Mouse (Mus musculus) cerebellum, postnatal 25 days (tissue): ENCODE measurements around the gene 2010111I01Rik.

Experiments
- DNase-seq, 2 experiments: peaks; one replicate each; pipeline ENCODE4 v3.0.0; 2021; ENCODE audit warnings: mixed read lengths in 2 of 2

Gene 2010111I01Rik

DNA sequence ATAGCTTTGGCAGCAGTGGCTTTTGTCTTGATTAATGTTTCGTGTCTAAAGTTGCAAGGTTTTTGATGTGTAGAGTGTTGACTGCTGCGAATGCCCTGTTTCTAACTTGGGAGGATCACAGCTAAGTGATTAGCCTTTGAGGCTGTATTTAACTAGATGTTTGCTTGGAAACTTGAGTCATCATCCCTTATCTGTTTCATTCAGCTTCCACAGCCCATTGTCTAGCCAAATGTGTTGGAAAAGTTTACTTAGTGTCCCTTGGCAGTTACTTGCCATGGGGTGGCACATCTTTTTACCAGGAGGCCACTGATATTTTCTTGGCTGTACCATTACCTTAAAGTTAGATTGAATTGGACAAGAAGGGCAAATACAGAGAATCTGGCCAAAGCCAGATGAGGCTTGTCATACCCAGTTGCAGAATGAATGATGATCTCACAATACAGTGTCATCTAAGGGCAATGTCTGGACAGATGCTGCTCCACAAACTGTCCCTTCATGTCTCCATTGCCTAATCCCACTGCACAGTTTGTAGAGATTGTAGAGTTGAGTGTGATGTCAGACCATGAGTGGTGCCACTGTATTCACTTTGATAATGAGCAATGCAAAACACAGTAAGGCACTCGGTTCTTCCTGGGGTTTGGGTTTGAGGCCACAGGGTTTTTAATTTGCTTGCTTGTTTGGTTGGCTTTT, 152.9 kb downstream of the 2010111I01Rik start:
- no peak for DNase-seq

DNA sequence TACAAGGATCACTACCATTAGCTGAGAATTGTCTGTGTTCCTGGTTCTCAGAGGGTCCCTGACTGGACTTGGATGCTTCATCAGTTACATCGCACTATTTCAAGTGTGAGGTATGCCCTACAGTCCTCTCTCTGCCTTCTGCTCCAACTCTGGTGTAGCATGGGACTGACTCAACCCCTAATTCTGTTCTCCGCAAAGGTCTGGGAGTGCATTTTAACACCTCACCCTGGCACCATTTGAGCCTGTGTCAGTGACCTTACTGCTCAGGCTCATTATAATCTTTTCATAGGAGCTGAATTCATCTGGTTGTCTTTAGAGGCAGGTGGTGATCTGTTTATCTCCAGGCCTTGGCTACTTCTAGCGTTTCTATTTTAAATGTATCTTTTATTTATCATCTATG, 154.0 kb downstream of the 2010111I01Rik start:
- no peak for DNase-seq

- DNase-seq: no peak
Measured at GRCm38 (mm10) chr13:63120296-63120695, 155.6 kb downstream of the 2010111I01Rik start.

DNA sequence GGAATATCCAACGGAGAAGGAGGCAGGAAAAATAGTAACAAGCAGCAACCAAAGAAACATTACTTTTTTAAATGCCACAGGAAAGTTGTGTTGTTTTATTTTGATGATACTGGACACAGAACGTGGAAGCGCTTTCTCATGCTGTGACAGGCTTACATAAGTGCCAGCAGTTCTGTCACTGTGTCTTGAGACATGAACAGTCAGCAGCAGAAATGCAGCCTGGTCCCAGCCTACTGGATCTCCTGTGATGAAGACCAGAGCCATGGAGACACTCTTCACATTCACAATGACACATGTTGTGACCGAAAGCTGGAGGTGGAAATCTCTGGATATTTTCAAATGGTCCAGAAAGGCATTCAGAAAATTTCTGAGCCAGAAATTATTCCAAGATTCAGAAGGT, 157.1 kb downstream of the 2010111I01Rik start:
- DNase-seq: no peak

- no peak for DNase-seq
Measured at GRCm38 (mm10) chr13:63126206-63126605, 161.5 kb downstream of the 2010111I01Rik start.

DNA sequence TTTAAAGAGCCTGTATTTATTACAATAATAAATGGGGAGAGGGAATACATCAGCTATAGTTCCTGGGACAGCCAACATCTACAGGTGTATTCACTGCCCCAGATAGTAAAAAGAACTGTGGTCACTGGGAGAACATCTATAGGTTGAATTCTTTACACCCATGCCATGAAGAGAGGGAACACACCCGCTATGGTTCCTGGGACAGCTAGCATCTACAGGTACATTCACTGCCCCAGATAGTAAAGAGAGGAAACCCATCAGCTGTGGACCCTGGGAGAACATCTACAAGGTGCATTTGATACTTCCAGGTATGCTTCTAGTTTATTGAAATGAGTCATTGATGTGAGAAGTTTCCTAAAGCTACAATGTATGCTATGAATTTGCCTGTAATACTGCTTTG, 162.8 kb downstream of the 2010111I01Rik start:
- DNase-seq: no peak

DNA sequence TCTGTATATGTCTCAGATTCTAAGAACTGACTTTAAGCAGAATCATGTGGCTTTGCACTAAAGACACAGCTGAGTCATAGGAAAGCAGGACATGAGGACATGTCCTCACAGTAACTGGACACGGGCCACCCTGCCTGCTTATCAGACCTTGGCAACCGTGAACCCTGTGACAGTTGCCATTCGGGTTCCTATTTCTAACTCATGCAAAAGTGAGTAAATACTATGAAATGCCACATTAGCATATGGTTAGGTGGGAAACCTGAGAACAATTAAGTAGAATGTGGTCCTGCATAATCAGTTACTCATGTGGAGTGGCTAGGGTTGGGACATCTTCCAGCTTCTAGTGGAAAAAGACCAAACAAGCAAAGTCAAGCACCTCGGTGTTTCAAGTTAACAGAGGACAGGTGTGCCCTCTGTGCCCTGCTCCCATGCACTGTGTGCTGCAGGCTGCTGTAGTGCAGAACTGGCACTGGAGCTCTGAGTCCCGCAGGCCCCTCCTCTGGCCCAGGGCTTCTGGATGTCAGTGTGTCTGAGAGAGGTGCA, 170.3 kb downstream of the 2010111I01Rik start:
- DNase-seq: peak in 1 of 2 experiments; percentile 20

DNA sequence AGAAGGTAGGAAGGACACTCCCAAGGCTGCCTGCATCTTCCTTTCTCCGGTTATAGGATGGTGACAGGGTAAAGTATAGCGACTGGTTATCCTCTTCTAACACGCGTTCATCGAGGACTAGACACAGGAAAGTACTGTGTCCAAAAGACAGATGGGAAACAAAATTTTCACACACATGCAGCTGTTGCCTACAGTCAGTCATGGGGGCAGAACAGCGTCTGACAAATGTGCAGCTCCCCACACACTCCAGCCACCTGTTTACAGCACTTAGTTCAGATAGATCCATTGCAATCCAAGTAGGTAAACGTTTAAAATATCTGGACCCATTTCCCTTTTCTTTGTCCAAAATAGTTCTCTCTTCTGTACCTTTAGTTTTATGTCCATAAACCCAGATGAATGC, 171.3 kb downstream of the 2010111I01Rik start:
- no peak for DNase-seq

DNA sequence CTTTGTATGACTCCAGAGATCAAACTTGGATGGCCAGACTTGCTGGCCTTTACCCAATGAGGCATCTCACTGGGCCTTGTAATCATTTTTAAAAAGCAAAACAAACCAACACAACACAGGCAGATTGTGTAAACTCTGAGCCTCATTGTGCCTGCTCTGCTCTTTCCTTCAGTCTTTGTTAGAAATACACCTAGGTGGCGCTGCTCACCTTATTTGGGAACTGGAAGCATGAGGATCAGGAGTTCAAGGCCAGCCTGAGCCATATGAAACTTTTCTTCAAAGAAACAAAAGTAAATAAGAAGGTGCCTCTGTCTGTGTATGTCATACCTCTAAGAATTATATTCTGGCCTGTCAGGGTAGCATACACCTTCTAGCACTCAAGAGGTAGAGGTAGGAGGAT, 172.1 kb downstream of the 2010111I01Rik start:
- no peak for DNase-seq

- no peak for DNase-seq
Measured at GRCm38 (mm10) chr13:63138376-63139048, 173.8 kb downstream of the 2010111I01Rik start.

DNA sequence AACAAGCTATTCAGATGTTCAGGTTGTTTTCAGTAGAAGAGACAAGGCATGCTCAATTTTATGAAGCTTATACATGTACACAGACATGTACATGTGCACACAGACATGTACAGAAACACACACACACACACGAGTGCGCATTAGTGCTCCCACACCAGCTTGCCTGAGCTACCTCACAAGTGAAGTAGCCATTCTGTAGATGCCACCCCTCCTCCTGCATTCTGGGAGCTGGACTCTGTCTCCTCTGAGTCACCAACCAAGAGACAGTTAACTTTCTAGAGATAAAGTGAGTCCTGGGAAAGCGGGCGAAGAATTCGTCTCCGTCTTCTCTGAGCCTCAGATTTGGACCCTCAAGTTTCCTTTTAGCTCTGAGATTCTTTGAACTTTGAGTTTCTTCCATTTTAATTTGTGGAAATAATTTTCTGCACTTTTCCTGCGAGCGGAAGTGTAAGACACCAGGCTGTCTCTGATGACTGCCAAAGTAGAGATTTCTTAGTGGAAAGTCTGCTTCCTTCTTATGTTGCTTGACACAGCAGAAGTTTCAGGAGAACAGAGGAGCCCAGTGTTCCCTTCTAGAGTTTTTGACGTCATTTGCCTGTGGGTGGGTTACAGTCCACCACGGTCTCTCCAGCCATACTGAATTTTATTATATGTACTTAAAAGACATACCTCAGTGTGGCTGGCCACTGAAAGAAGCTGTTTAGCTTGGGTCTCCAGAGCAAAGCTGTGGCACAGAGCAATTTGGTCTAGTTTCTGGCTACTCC, 175.0 kb downstream of the 2010111I01Rik start:
- DNase-seq: no peak

GRCm38 (mm10) chr13:63140784-63141183, 176.1 kb downstream of the 2010111I01Rik start:
- no peak for DNase-seq

GRCm38 (mm10) chr13:63141275-63141674, 176.6 kb downstream of the 2010111I01Rik start:
- DNase-seq: no peak

- DNase-seq: no peak
Measured at GRCm38 (mm10) chr13:63146604-63147188, 182.0 kb downstream of the 2010111I01Rik start.

- no peak for DNase-seq
Measured at GRCm38 (mm10) chr13:63148157-63148556, 183.5 kb downstream of the 2010111I01Rik start.

GRCm38 (mm10) chr13:63150470-63151020, 185.9 kb downstream of the 2010111I01Rik start:
- DNase-seq: no peak

DNA sequence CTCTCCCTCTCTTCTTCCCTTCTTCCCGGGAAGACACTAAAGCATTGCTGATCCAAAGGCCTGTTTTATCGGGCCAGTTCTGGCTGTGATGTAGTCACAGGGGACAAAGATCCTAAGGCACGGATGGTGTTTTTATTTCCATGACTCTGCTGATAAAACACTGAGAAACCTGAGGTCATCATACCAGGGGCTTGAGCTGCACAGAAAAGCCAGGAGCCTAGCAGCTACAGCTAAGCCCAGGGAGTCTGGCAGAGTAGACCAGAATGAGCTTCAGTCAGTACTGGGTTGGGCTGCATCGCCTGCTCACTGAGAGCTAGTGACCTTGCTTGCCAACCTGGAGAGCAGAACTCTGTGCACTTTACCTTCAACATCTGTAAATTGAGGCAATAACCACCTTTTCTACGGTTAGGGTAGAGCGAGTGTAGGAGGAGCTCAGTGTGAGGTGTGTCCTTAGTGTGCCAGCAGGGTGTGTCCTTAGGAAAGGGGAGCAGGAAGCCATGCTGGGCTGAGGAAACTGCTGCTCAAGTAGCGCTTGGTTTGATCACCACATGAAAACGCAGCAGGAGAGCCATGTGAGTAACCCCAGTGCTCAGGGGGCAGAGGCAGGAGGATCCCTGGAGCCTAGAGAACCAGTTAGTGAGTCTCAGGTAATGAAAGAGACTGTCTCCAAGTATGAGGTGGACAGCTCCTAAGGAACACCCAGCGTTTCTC, 186.5 kb downstream of the 2010111I01Rik start:
- no peak for DNase-seq

GRCm38 (mm10) chr13:63152498-63152897, 187.8 kb downstream of the 2010111I01Rik start:
- no peak for DNase-seq

- DNase-seq: no peak
Measured at GRCm38 (mm10) chr13:63153397-63153796, 188.7 kb downstream of the 2010111I01Rik start.

DNA sequence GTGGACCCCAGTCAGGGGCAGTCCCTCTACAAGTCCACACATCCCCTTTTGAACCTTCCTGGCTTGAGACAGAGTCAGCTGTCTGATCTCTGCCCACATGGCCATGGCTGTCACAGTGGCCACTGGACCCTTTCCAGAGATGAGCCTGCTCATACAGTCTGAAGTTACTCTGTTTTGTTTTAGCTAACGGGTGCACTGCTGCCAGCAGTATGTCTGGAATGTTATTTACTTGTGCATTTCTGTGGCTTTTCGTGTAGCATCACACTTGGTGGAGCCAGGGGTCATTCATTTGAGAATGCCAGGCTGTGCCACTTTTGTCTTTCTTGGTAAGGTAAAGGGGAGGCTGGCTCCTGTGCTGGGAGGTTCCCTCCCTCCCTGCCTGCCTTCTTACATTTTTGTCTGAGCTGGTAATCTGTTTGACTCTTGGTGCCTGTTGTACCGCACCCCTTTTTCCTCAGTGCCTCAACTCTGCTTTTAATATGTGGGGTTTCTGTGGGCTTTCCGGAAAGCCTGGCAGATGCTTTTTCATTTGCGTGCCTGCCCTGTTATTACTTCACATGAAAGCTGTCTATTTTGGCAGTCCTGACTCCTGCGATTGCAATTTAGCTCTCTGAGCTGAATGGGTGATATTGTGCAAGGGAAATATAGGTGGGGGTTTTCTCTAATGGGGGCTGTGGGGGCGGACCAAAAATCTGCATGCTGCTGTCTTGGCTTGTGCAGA, 190.3 kb downstream of the 2010111I01Rik start:
- peak; percentile 26 to 55 for DNase-seq

DNA sequence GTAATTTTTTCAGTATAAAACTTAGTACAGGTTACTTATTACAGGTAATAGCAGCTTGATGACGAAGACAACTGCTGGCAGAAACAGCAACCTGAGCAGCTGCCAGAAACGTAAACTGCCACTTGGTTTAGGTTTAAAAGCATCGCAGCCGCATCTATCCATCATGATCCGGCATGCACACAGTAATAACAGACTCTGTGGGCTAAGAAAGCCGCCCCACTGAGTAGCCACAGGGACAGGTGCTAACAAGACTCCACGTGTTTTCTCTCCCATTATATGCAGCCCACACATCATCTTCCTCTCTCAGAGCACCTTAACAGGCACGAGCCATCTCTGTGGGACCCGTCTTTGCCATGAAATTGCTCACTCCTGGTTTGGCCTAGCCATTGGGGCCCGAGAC, 191.6 kb downstream of the 2010111I01Rik start:
- no peak for DNase-seq
